Mouse (Mus musculus) left cerebral cortex, postnatal 4 days (tissue): ENCODE measurements around the gene Cdk11b. TPM values are rescaled to one million over a fixed set of nuclear protein-coding genes. Genes with fewer than 3 reads are reported as not detected.
A peak's percentile ranks its signal among the peaks of the same experiment; 100 is the strongest.
"Not testable (repeated sequence)": the region's sequence is repeated elsewhere in the genome, so short reads cannot be mapped to it uniquely, and the experiment has no call there.

Experiments used
- DNase-seq: peaks from one replicate; pipeline ENCODE4 v3.0.0-alpha.2; 2022
- intact Hi-C: fragments of 180-260 bp; cut with DNase I; formaldehyde crosslinking; loops from one replicate; pipeline ENCODE4 v1.15.1; 2025
- total RNA-seq, 2 experiments: library from RNA; stranded (reverse); gene quantifications; 2 replicates each; pipeline ENCODE4 v1.2.3; 2021

The Cdk11b gene
- total RNA-seq, 2 experiments from 2014 or later = 55.5 to 60.6 TPM

GRCm38 (mm10) chr4:155603801-155604200, 20.9 kb upstream of the Cdk11b start:
- intact Hi-C loops = no loop called here
- DNase-seq = no peak

DNA sequence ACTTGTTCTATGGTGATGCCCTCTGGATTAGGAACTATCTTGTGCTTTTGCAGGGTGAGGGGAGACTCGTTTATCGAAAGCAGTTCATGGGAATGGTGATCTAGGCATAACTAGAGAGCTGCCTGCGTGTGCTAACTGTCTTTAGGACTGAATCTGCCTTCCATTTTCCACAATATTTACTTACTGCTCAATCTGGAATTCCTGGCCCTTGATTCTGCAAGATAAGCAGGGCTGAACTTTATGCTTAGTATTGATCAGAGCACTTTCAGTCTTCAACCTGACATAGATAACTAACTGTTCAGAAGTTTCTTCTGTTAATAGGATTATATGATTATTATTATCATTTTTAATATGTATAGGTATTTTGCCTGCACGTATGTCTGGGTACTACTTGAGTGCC, 19.5 kb upstream of the Cdk11b start:
- intact Hi-C loops = no loop called here
- DNase-seq = no peak

DNA sequence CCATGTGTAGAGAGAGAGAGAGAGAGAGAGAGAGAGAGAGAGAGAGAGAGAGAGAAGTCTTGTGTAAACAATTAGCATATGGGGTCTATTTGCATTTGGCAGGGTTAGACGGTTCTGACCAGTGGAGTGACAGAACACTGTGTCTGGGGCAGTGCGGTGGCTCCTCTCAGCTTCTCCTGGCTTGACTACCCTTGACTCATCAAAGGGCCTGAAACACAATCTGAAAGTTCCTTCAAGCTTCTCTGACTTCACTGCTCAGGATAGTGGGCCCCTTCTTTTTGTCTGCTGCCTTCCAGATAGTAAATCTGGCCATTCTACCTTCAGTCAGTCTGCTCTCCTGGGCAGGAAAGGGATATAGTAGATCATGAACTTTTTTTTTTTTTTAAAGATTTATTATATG, 17.8 kb upstream of the Cdk11b start:
- intact Hi-C loops = no loop called here
- DNase-seq = no peak

DNA sequence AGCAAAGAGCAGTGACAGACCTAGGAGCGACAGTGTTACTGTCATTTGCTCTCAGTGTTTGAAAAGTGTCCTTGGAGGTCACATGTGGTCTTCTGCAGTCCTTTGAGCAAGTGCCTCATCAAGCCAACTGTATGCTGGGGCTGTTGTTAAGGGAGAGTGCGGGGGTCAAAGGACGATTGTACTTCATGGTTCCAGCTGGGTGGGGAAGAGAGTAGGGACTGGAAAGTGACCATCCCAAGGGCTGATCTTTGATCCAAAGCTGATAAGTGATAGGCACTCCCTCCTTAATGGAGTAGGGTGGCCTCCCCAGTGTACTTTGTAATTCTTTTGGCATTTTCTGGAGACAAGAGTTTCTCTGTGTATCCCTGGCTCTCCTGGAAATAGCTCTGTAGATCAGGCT, 12.8 kb upstream of the Cdk11b start:
- intact Hi-C loops = no loop called here
- DNase-seq = no peak

DNA sequence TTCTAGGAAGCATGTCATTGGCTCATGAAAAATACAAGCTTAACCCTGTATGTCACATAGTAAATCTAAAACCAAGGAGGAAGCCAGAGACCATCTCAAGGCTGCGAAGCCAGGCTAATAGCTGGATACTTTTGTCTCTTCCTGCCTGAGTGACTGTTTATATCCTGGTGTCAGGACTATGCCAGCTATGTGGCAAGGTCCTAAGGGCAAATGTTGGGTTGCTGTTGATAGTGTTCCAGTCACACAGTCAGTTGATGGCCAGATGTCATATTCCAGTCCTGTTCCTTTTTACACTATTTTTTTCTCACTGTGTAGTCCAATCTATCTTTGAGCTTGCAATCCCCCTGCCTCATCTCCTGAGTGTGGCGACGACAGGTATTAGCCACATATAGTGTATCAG, 11.4 kb upstream of the Cdk11b start:
- DNase-seq = no peak
- intact Hi-C loops = no loop called here

DNA sequence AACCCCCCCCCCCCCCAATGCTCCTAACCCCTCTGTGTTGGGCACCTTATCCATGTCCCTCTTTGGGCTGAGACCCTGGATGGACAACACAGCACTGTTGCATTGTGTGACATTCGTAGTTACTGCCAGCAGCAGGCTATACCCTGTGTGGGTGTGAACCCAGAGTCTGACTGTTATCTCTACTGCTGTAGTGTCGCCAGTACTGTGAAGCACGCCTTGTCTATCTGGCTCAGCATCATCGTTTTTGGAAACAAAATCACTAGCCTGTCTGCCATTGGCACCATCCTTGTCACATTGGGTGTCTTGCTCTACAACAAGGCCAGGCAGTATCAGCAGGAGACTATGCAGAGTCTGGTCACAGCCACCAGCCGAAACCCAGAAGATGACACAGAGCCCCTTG, 6.3 kb upstream of the Cdk11b start:
- intact Hi-C loops = no loop called here
- no peak for DNase-seq

GRCm38 (mm10) chr4:155630267-155630666, 5.6 kb downstream of the Cdk11b start:
- intact Hi-C loops = no loop called here

GRCm38 (mm10) chr4:155635766-155636499, 11.3 kb downstream of the Cdk11b start:
- DNase-seq = no peak
- intact Hi-C loops = no loop called here

More at GRCm38 (mm10) chr4:155630267-155630666, 5.6 kb downstream of the Cdk11b start:
- DNase-seq = no peak

DNA sequence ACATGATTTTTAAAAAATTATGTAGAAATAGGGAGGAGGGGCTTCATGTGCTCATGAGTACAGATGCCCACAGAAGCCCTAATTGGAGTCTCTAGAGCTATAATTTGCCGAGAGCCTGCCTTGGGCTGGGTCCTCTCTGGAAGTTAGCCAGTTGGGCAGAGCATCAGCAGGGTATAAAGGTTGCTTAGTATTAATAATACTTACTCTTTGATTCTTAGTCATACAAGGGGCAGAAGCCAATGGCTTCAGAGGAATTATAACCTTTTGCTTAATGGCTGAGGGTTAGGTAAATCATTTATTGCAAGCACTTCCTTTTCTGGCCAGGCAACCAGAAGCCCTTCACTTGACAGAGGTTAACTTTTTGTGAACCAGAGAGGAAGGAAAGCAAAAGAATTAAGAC, 18.9 kb downstream of the Cdk11b start:
- no peak for DNase-seq
- intact Hi-C loops = no loop called here

- intact Hi-C loops, DNase-seq: not testable (repeated sequence)
Observed at GRCm38 (mm10) chr4:155645308-155645707, 20.7 kb downstream of the Cdk11b start, which contains the start of gene Gm10563. Gm10563 (minus strand) TSS chr4:155645408.

- DNase-seq = no peak
- intact Hi-C loops = no loop called here
Observed at GRCm38 (mm10) chr4:155645721-155646120, 21.1 kb downstream of the Cdk11b start.

DNA sequence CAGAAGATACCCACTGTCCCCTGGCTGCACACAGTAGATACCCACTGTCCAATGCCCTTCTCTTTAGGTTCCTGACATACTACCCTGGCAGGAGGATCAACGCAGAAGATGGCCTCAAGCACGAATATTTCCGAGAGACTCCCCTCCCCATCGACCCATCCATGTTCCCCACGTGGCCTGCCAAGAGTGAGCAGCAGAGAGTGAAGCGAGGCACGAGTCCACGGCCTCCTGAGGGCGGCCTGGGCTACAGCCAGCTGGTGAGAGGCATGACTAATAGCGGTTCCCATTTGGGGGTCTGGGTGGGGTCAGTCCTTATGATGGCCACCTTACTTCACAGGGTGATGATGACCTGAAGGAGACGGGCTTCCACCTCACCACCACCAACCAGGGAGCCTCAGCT, 24.7 kb downstream of the Cdk11b start:
- intact Hi-C loops = no loop called here
- DNase-seq = no peak

GRCm38 (mm10) chr4:155651553-155652269, 27.1 kb downstream of the Cdk11b start:
- no peak for DNase-seq
- intact Hi-C loops = no loop called here

DNA sequence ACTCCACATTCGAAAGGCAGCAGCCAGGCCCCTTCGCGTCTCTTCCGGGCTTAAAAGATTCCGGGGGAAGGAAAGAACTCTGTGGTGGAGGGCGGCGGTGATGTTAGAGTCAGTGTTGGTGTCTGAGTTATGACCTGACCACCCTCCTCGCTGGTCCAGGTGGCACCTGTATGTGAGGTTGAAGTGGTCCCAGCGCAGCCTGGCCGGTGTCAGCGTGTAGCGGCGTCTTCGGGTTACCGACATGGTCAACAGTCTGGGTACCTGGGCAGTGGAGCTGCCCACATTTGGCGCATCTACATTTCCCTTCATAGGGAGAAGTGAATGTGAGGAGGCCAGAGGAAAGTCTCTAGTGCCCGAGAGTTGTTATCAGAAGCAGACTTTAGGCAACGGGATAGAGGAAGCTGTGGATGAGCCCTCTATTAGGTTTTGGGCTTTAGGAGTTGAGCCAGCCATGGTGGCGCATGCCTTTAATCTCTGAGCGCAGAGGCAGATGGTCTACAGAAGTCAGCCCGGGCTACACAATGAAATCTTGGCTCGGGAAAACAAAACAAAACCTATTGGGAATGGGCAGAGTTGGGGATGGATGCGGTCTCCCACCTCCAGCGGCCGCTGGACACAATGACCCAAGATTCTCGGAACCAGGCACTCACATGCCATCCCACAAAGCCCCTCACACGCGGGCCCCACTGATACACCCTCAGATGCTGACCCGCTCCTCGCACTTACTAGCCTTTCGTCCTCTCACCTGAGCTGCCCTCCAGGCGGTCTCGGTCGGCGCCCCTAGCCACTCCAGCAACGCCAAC, 27.8 kb downstream of the Cdk11b start:
- intact Hi-C loops = no loop called here

GRCm38 (mm10) chr4:155653086-155653450, 28.4 kb downstream of the Cdk11b start, which contains the start of gene Mmp23:
Mmp23 (minus strand) TSS chr4:155653384.
- DNase-seq = peak; percentile 41

More for the DNA sequence above, 27.8 kb downstream of the Cdk11b start:
- no peak for DNase-seq

DNA sequence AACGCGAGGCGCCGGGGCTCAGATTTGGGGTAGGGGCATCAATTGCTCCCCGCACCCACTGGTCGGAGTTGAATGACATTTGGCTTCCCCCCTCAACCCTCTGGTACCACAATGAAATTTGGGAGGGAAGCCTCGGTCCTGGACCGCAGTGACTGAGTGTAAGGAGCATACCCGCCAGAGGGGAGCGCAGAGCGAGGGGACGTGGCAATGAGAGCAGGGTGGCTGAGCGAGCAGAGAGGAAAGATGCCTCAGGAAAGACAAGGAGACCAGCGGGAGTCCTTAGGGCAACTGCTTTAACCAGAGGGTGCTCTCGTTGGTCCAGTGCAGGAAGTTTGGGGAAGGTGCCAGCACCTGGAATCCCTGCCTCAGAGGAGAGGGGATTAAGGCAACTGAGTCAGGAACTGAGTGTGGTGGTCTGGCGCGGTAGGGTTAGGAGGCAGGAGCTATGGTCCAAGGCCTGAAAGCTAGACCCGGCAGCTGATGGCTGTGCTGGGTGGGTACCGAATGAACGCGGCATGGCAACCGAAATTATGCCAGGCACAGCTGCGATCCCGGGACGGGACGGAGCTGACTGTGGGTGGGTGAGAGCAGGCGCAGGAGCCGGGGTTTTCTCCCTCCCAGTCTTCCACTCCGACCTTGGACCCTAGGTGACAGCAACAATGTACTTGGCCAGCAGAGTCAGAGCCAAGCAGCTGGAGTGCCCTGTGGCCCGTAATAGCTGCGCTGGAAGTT, 29.0 kb downstream of the Cdk11b start:
- peak; percentile 39 for DNase-seq
- intact Hi-C loops = no loop called here

More at GRCm38 (mm10) chr4:155653086-155653450, 28.4 kb downstream of the Cdk11b start, which contains the start of gene Mmp23:
- intact Hi-C loops = no loop called here

DNA sequence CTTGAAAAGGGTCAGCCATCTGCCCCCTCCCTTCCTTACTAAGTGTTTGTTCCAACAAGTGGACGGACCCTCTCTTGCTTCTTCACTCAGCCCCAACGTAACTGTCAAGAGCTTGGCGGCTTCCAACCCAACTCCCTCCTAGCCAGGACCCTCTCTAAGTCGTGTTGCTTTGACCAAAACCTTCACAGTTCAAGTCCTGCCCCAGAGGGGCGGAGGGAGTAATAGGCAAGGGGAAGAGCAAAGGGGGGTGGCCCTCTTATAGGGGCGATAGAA, 29.5 kb downstream of the Cdk11b start:
- intact Hi-C loops = no loop called here
- no peak for DNase-seq

DNA sequence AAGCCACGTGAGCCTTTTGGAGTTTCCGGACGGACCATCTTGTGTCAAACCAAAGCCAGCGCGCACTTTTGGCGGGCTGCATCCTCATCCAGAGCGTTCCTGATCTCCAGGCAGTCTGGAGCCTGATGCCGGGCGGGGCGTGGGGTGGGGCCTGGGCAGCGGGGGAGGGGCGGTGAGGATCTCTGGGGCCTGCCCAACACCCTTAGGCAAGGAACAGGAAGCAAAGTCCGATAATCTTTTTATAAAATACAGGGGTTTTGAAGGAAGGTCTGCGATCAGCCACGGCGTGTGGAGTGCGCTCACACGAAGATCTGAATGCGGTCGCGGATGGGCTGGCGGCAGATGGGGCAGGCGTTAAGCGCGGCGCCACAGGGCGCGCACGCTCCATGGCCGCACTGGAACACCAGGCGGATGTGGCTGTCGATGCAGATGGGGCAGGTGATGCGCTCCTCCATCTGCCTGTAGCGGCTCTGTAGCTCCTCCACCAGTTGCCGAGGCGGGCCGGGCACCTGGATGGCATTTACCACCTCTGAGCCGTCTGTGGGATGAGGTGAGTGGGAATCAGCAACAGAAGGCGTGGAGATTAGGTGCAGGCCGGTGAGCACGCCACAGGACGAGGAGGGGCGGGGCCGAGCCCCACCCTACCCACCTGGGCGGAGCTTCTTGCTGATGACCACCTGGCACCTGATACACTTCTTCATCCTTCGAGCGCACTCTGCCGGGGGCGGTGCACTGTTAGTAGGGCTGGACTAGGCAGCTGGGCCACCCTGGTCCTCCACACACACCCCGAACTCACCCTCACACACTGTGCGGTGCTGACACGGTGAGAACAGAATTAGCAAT, 30.0 kb downstream of the Cdk11b start:
- intact Hi-C loops = no loop called here
- DNase-seq = peak; percentile 49

DNA sequence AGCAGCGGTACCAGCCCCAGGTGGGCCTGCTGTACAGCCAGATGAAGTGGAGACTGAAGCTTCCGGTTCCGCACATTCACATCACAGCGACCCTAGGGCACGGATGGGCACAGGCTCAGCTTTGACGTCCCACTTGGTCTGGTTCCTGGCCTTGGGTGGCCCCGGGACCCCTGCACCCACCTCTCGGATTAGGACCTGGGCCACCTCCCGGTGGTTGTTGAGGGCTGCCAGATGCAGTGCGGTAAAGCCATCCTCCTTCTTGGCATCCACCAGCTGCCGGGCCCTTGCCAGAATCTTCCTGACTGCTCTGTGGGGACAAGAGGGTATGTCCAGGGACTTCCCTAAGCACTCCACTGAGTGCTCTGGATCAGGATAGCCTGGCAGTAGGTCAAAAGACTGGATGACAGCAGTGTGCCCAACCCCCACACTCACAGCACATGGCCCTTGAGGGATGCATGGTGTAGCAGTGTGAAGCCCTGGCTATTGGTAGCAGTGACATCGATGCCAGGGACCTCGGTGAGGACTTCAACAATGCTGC, 31.6 kb downstream of the Cdk11b start:
- intact Hi-C loops = no loop called here
- DNase-seq = no peak

- intact Hi-C loops = no loop called here
- no peak for DNase-seq
Observed at GRCm38 (mm10) chr4:155658961-155659360, 34.3 kb downstream of the Cdk11b start.
